Mouse (Mus musculus) lung, postnatal 0 days (tissue): ENCODE measurements around the gene Smim24.

Experiments used
- CTCF ChIP-seq: IDR thresholded peaks from 2 replicates; pipeline ENCODE4 v1.5.1; 2016; ENCODE audit warnings: antibody characterized with exemption, mild to moderate bottlenecking
- EP300 ChIP-seq: IDR thresholded peaks from 2 replicates; pipeline ENCODE4 v1.6.1; 2016; ENCODE audit warnings: antibody characterized with exemption, mild to moderate bottlenecking, control low read depth

DNA sequence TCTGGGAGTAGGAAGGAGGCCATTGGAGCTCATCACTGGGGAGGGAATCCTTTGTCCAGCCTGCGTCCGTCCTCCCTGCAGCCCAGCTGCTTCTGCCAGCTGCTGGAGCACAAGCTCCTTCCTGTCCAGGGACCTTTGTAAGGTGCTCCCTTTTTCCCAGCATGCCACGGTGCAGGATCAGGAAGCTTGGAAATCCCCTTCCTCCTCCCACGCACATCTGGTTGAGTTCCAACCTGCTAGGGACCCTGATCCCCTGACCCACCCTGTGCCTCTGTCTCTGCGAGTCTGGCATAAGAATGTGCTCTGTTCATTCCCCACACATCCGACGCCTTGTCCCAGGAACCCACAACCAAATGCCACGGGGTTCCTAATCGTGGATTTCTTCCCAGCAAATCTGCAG lies 18.1 kb downstream of the Smim24 start:
- TF ChIP-seq CTCF (no peak), EP300 (no peak)
